Mouse (Mus musculus): Measurements from ENCODE around the gene Abcb11.

The Abcb11 gene

DNA sequence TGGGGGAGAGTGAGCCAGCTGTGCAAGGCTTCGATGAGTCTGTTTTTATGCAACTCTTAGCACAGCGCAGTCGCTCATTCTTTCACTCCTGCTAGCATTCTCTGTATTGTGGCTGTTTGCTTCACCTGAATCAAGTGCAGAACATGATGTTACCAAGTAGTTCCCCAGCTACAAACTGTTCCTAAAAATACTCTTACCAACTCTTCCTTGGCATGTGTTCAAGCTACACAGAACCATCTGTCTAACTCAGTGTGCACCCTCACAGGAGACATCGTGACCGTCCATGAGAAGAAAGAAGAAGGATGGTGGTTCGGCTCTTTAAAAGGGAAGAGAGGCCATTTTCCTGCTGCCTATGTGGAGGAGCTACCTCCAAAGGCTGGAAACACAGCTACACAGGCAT is 153.7 kb downstream of the Abcb11 start:
- DNase-seq (ENCODE audit: low spot score): no peak

All from ovary, postnatal 14 days (tissue).